Mouse (Mus musculus) Muller cell, postnatal 12 days (primary cell): ENCODE results near the gene Grin2c.
A peak's percentile ranks its signal among the peaks of the same experiment; 100 is the strongest.

Experiments used
- DNase-seq: peaks from one replicate; pipeline ENCODE4 v3.0.0-alpha.2; 2015; ENCODE audit errors: inconsistent ontology term

The Grin2c gene

DNA sequence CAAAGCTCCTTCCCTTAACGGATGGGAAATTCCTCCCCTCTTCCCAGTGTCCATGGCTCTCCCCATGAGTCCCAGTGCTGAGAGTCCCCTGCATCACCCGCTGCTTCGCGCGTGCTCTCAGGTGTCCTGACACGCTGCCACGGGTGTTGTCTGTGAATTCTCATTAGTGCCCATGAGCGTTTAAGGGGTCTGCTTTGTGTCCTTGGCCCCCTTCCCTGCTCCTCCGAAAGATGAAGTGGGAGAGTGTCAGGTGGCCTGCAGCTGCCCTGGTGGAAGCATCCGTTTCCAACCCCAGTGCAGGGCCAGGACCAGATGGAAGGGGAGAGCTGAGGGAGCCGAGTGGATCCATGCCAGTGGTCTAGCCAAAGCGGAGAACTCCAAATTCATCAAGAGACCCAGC, 58.9 kb downstream of the Grin2c start:
- DNase-seq: no peak

DNA sequence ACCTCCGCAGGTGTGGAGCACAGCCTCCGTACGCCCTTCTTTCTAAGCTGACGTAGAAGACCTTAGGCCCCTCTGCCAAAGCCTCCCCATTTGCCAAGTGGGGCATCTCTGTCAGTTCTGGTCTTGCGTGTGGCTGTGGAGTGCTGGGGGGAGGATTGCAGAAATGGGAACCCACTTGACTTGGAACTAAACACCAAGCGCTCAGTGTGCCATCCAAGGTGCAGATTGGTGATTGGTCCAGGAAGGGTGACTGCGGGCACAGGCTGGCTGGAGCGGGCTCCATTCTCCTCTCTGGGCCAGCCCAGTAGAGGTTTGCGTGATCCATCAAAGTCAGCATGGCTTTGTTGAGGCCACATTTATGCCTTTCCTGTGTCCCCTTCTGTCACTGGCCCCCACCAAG, 64.3 kb downstream of the Grin2c start:
- no peak for DNase-seq

DNA sequence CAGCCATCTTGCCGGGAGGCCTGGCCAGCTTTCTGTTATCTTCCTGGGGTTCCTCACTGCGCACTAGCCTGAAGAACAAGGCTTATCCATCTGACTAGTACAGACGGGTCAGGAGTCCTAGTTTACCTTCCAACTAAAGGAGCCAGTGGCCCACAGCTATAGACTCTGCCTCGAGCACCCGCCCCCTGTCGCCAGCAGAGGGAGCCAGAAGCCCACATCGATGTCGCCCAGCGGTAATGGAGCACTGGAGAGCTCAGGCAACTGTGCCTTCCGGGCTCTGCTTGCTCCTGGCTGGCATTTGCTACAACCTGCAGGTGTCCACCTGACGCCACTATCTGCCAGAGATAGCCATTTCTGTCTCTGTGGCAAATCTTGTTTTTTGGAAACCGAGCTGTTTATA, 64.7 kb downstream of the Grin2c start:
- DNase-seq: peak; percentile 68

DNA sequence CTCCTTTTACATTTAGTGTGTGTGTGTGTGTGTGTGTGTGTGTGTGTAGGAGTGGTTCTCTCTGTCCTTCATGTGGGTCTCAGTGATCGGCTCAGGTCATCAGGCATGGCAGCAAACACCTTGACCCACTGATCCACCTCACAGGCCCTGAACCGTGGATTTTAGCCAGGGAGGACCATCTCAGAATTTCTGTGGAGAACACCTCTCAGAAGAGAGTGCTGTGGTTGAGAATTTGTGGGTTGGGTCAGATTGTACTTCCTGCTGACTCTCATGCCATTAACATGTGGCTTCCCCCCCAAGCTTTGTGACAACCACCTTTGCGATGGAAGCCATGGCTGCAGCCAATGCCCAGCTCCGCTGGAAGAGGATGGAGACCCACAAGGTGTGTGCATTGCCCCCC, 66.5 kb downstream of the Grin2c start:
- no peak for DNase-seq
